Mouse (Mus musculus): ENCODE results near the gene Anks1b. TPM values are rescaled to one million over a fixed set of nuclear protein-coding genes. Genes with fewer than 3 reads are reported as not detected.

Anks1b gene
- total and polyA plus RNA-seq, 3 experiments = 0.11 TPM; not detected in 2

- Histone ChIP-seq H3K36me3 (replicated peaks) (no peaks in the 10 kb centered on the region), H3K27me3 (ENCODE audit: insufficient read depth, low read length) (no peaks in the 10 kb centered on the region), H3K4me3 (ENCODE audit: low read depth, low read length) (no peak overlapping the region), H3K4me1 (ENCODE audit: insufficient read depth, low read depth, low read length) (no peaks in the 10 kb centered on the region), H3K9me3 (replicated peaks) (peaks cover 13% of the 10 kb centered on the region)
- TF ChIP-seq POLR2AphosphoS5 (IDR thresholded peaks at IDR 0.05; ENCODE audit: insufficient replicate concordance, low read depth, low read length) (no peak), GATA2 (IDR thresholded peaks at IDR 0.05; ENCODE audit: borderline replicate concordance, low read depth, low read length) (no peak)
- ATAC-seq (ENCODE audit: extremely low read depth, insufficient number of reproducible peaks, low FRiP score, poor library complexity, severe bottlenecking) = no peak
- no peak for DNase-seq (ENCODE audit: low spot score)
Measured at GRCm38 (mm10) chr10:90696687-90697086, 823.4 kb downstream of the Anks1b start.

- H3K9me3 ChIP-seq (replicated peaks) = peaks cover 15% of the 10 kb centered on the region
- TF ChIP-seq TAL1 (conservative IDR thresholded peaks at IDR 0.05; ENCODE audit: low read depth, low read length) (no peak), POLR2AphosphoS5 (IDR thresholded peaks at IDR 0.05; ENCODE audit: insufficient replicate concordance, low read depth, low read length) (no peak), GATA1 (IDR thresholded peaks at IDR 0.05; ENCODE audit: borderline replicate concordance, low read length) (no peak), GATA2 (IDR thresholded peaks at IDR 0.05; ENCODE audit: borderline replicate concordance, low read depth, low read length) (no peak), CTCF (IDR thresholded peaks at IDR 0.05; ENCODE audit: low read depth, low read length) (no peak)
- no peak overlapping the region for H3K4me3 ChIP-seq (ENCODE audit: low read depth, low read length)
- H3K36me3 ChIP-seq (replicated peaks) = no peaks in the 10 kb centered on the region
- no peaks in the 10 kb centered on the region for H3K4me1 ChIP-seq (ENCODE audit: insufficient read depth, low read depth, low read length)
- ATAC-seq (ENCODE audit: extremely low read depth, insufficient number of reproducible peaks, low FRiP score, poor library complexity, severe bottlenecking) = no peak
- no peak for DNase-seq (ENCODE audit: low spot score)
- H3K27me3 ChIP-seq (ENCODE audit: insufficient read depth, low read length) = no peaks in the 10 kb centered on the region
Measured at GRCm38 (mm10) chr10:90697413-90697812, 824.1 kb downstream of the Anks1b start.

GRCm38 (mm10) chr10:90699211-90699610 lies 825.9 kb downstream of the Anks1b start:
- H3K36me3 ChIP-seq (replicated peaks) = no peaks in the 10 kb centered on the region
- DNase-seq (ENCODE audit: low spot score) (no peak), ATAC-seq (ENCODE audit: extremely low read depth, insufficient number of reproducible peaks, low FRiP score, poor library complexity, severe bottlenecking) (no peak)
- peaks cover 14% of the 10 kb centered on the region for H3K9me3 ChIP-seq (replicated peaks)
- TF ChIP-seq POLR2AphosphoS5 (IDR thresholded peaks at IDR 0.05; ENCODE audit: insufficient replicate concordance, low read depth, low read length) (no peak), GATA1 (IDR thresholded peaks at IDR 0.05; ENCODE audit: borderline replicate concordance, low read length) (no peak), CTCF (IDR thresholded peaks at IDR 0.05; ENCODE audit: low read depth, low read length) (no peak), TAL1 (conservative IDR thresholded peaks at IDR 0.05; ENCODE audit: low read depth, low read length) (no peak), GATA2 (IDR thresholded peaks at IDR 0.05; ENCODE audit: borderline replicate concordance, low read depth, low read length) (no peak)
- no peaks in the 10 kb centered on the region for H3K4me1 ChIP-seq (ENCODE audit: insufficient read depth, low read depth, low read length)
- H3K4me3 ChIP-seq (ENCODE audit: low read depth, low read length) = no peak overlapping the region
- no peaks in the 10 kb centered on the region for H3K27me3 ChIP-seq (ENCODE audit: insufficient read depth, low read length)

GRCm38 (mm10) chr10:90704602-90705001 lies 831.3 kb downstream of the Anks1b start:
- Histone ChIP-seq H3K27me3 (ENCODE audit: insufficient read depth, low read length) (no peaks in the 10 kb centered on the region), H3K4me1 (ENCODE audit: insufficient read depth, low read depth, low read length) (no peaks in the 10 kb centered on the region), H3K9me3 (replicated peaks) (peaks cover 16% of the 10 kb centered on the region), H3K4me3 (ENCODE audit: low read depth, low read length) (no peak overlapping the region), H3K36me3 (replicated peaks) (no peaks in the 10 kb centered on the region)
- TF ChIP-seq CTCF (IDR thresholded peaks at IDR 0.05; ENCODE audit: low read depth, low read length) (no peak), TAL1 (conservative IDR thresholded peaks at IDR 0.05; ENCODE audit: low read depth, low read length) (no peak), GATA1 (IDR thresholded peaks at IDR 0.05; ENCODE audit: borderline replicate concordance, low read length) (no peak), POLR2AphosphoS5 (IDR thresholded peaks at IDR 0.05; ENCODE audit: insufficient replicate concordance, low read depth, low read length) (no peak), GATA2 (IDR thresholded peaks at IDR 0.05; ENCODE audit: borderline replicate concordance, low read depth, low read length) (no peak)
- ATAC-seq (ENCODE audit: extremely low read depth, insufficient number of reproducible peaks, low FRiP score, poor library complexity, severe bottlenecking) = no peak
- DNase-seq (ENCODE audit: low spot score) = no peak

GRCm38 (mm10) chr10:90708822-90709601 lies 835.7 kb downstream of the Anks1b start:
- H3K4me1 ChIP-seq (ENCODE audit: insufficient read depth, low read depth, low read length) = no peaks in the 10 kb centered on the region
- DNase-seq (ENCODE audit: low spot score) = no peak
- peaks cover 11% of the 10 kb centered on the region for H3K9me3 ChIP-seq (replicated peaks)
- ATAC-seq (ENCODE audit: extremely low read depth, insufficient number of reproducible peaks, low FRiP score, poor library complexity, severe bottlenecking) = no peak
- no peaks in the 10 kb centered on the region for H3K27me3 ChIP-seq (ENCODE audit: insufficient read depth, low read length)
- TF ChIP-seq POLR2AphosphoS5 (IDR thresholded peaks at IDR 0.05; ENCODE audit: insufficient replicate concordance, low read depth, low read length) = no peak
- no peak for TF ChIP-seq GATA2 (IDR thresholded peaks at IDR 0.05; ENCODE audit: borderline replicate concordance, low read depth, low read length)
- TF ChIP-seq GATA1 (IDR thresholded peaks at IDR 0.05; ENCODE audit: borderline replicate concordance, low read length) = no peak
- no peak for TF ChIP-seq TAL1 (conservative IDR thresholded peaks at IDR 0.05; ENCODE audit: low read depth, low read length)
- TF ChIP-seq CTCF (IDR thresholded peaks at IDR 0.05; ENCODE audit: low read depth, low read length) = no peak
- no peaks in the 10 kb centered on the region for H3K36me3 ChIP-seq (replicated peaks)
- H3K4me3 ChIP-seq (ENCODE audit: low read depth, low read length) = no peak overlapping the region

- TF ChIP-seq GATA1 (IDR thresholded peaks at IDR 0.05; ENCODE audit: borderline replicate concordance, low read length) (no peak), CTCF (IDR thresholded peaks at IDR 0.05; ENCODE audit: low read depth, low read length) (no peak), TAL1 (conservative IDR thresholded peaks at IDR 0.05; ENCODE audit: low read depth, low read length) (no peak), GATA2 (IDR thresholded peaks at IDR 0.05; ENCODE audit: borderline replicate concordance, low read depth, low read length) (no peak), POLR2AphosphoS5 (IDR thresholded peaks at IDR 0.05; ENCODE audit: insufficient replicate concordance, low read depth, low read length) (no peak)
- H3K9me3 ChIP-seq (replicated peaks) = peaks cover 7% of the 10 kb centered on the region
- H3K36me3 ChIP-seq (replicated peaks) = no peaks in the 10 kb centered on the region
- ATAC-seq (ENCODE audit: extremely low read depth, insufficient number of reproducible peaks, low FRiP score, poor library complexity, severe bottlenecking) = no peak
- no peaks in the 10 kb centered on the region for H3K27me3 ChIP-seq (ENCODE audit: insufficient read depth, low read length)
- no peaks in the 10 kb centered on the region for H3K4me1 ChIP-seq (ENCODE audit: insufficient read depth, low read depth, low read length)
- no peak overlapping the region for H3K4me3 ChIP-seq (ENCODE audit: low read depth, low read length)
- DNase-seq (ENCODE audit: low spot score) = no peak
Measured at GRCm38 (mm10) chr10:90709602-90709931, 836.3 kb downstream of the Anks1b start.

Measured in G1E (cell line).